Mouse (Mus musculus) liver, postnatal 0 days (tissue): ENCODE results near the gene Dnaaf3. TPM values are rescaled to one million over a fixed set of nuclear protein-coding genes. Genes with fewer than 3 reads are reported as not detected.
"Not testable (repeated sequence)": the region's sequence is repeated elsewhere in the genome, so short reads cannot be mapped to it uniquely, and the experiment has no call there.

Experiments used
- ATAC-seq: fragments of 200-750 bp; cut with Nextera tagmentation; 2 replicates; pipeline ENCODE4 v1.8.0; 2017; ENCODE audit warnings: mild to moderate bottlenecking, moderate library complexity
- DNase-seq: peaks from one replicate; pipeline ENCODE4 v3.0.0-alpha.2; 2016
- H3K27ac ChIP-seq: fragments of 300-500 bp; sonication (generic); 2 replicates; pipeline ENCODE4 v1.5.1; 2014; ENCODE audit warnings: antibody characterized with exemption, moderate library complexity, mild to moderate bottlenecking, low read depth
- H3K27me3 ChIP-seq: fragments of 300-500 bp; sonication (generic); 2 replicates; pipeline ENCODE4 v1.6.1; 2014; ENCODE audit warnings: low read length, control low read depth, mixed read lengths; ENCODE audit not compliant: insufficient read depth
- H3K36me3 ChIP-seq: fragments of 300-500 bp; sonication (generic); replicated peaks from 2 replicates; pipeline ENCODE4 v1.6.1; 2014; ENCODE audit warnings: mild to moderate bottlenecking, control low read depth, low read length, moderate library complexity, mixed read lengths; ENCODE audit not compliant: insufficient read depth
- H3K4me1 ChIP-seq: fragments of 300-500 bp; sonication (generic); 2 replicates; pipeline ENCODE4 v1.6.1; 2014; ENCODE audit warnings: antibody characterized with exemption, mild to moderate bottlenecking, control low read depth; ENCODE audit not compliant: insufficient read depth
- H3K4me2 ChIP-seq: fragments of 300-500 bp; sonication (generic); 2 replicates; pipeline ENCODE4 v1.6.1; 2014; ENCODE audit warnings: low read depth, mild to moderate bottlenecking, low read length, moderate library complexity, mixed read lengths
- H3K4me3 ChIP-seq: fragments of 300-500 bp; sonication (generic); 2 replicates; pipeline ENCODE4 v1.5.1; 2014; ENCODE audit warnings: low read depth, low read length
- H3K9ac ChIP-seq: fragments of 300-500 bp; sonication (generic); replicated peaks from 2 replicates; pipeline ENCODE4 v1.6.1; 2014; ENCODE audit warnings: mild to moderate bottlenecking, moderate library complexity
- H3K9me3 ChIP-seq: fragments of 300-500 bp; sonication (generic); 2 replicates; pipeline ENCODE4 v1.6.1; 2016; ENCODE audit warnings: mild to moderate bottlenecking, control low read depth, low read length, mixed read lengths
- CTCF ChIP-seq: sonication (generic); IDR thresholded peaks from 2 replicates; pipeline ENCODE4 v1.5.1; 2016; ENCODE audit warnings: antibody characterized with exemption, low read depth
- EP300 ChIP-seq: IDR thresholded peaks from 2 replicates; pipeline ENCODE4 v1.6.1; 2016; ENCODE audit warnings: antibody characterized with exemption, low read depth, mild to moderate bottlenecking
- WGBS: fragments of 180-500 bp; shearing (Covaris S2); extraction: QIAGEN DNeasy Blood & Tissue Kit; methylation state at CpG from one replicate; pipeline ENCODE4 v1.1.7; 2014; ENCODE audit not compliant: insufficient replicate concordance; 5-methylcytosine and 5-hydroxymethylcytosine counted together
- polyA plus RNA-seq: library from polyadenylated mRNA; unstranded; fragments of >200 nt; fragmentation: Nextera tagmentation; extraction: Ambion mirVana; gene quantifications from 2 replicates; pipeline ENCODE4 v1.2.1, GENCODE M21; 2015

Gene Dnaaf3
- polyA plus RNA-seq, 1 experiment from 2014 or later = 0.05 TPM

- no peak for TF ChIP-seq EP300
- TF ChIP-seq CTCF = no peak
- no peak overlapping the region for H3K9ac ChIP-seq
- no peak overlapping the region for H3K4me2 ChIP-seq
- peaks cover under 1% of the 10 kb centered on the region; the same call in 1 of the 2 replicates for H3K27me3 ChIP-seq
- H3K4me3 ChIP-seq = no peak overlapping the region
- no peaks in the 10 kb centered on the region for H3K36me3 ChIP-seq
- no peaks in the 10 kb centered on the region for H3K9me3 ChIP-seq
- no peak for DNase-seq
- no peak for ATAC-seq
- whole genome bisulfite sequencing = 48% methylated on average over 4 of the region's 4 CpGs
- no peak overlapping the region for H3K27ac ChIP-seq
- peaks cover under 1% of the 10 kb centered on the region; the same call in 1 of the 2 replicates for H3K4me1 ChIP-seq
Measured at GRCm38 (mm10) chr7:4537181-4537580, 4.9 kb upstream of the Dnaaf3 start.

GRCm38 (mm10) chr7:4536369-4536768, 4.1 kb upstream of the Dnaaf3 start:
- H3K27ac ChIP-seq = no peak overlapping the region
- peaks cover 9% of the 10 kb centered on the region for H3K27me3 ChIP-seq
- no peak overlapping the region for H3K4me3 ChIP-seq
- H3K9me3 ChIP-seq = no peaks in the 10 kb centered on the region
- H3K9ac ChIP-seq = no peak overlapping the region
- DNase-seq (no peak), ATAC-seq (no peak)
- no peaks in the 10 kb centered on the region for H3K36me3 ChIP-seq
- H3K4me2 ChIP-seq = no peak overlapping the region
- 82% methylated on average over 4 of the region's 4 CpGs for WGBS
- H3K4me1 ChIP-seq = peaks cover 2% of the 10 kb centered on the region; the same call in 1 of the 2 replicates
- no peak for TF ChIP-seq CTCF
- no peak for TF ChIP-seq EP300

- not testable (repeated sequence) for ATAC-seq, DNase-seq, H3K27ac ChIP-seq, H3K9ac ChIP-seq, H3K4me2 ChIP-seq, H3K4me1 ChIP-seq, H3K36me3 ChIP-seq, H3K9me3 ChIP-seq, H3K4me3 ChIP-seq, H3K27me3 ChIP-seq
- WGBS = 49% methylated on average over 6 of the region's 8 CpGs
Measured at GRCm38 (mm10) chr7:4530166-4530565, 2.1 kb downstream of the Dnaaf3 start.

GRCm38 (mm10) chr7:4527302-4527689, 5.0 kb downstream of the Dnaaf3 start:
- Histone ChIP-seq H3K4me1 (peaks cover 10% of the 10 kb centered on the region; the same call in 1 of the 2 replicates), H3K4me3 (no peak overlapping the region), H3K4me2 (peak overlapping the region; percentile 64), H3K9me3 (no peaks in the 10 kb centered on the region), H3K36me3 (no peaks in the 10 kb centered on the region), H3K9ac (no peak overlapping the region), H3K27ac (no peak overlapping the region), H3K27me3 (peaks cover 9% of the 10 kb centered on the region)
- DNase-seq = no peak
- no peak for ATAC-seq
- 56% methylated on average over 18 of the region's 18 CpGs for WGBS
- TF ChIP-seq EP300 (no peak), CTCF (no peak)

GRCm38 (mm10) chr7:4526341-4527301, 5.6 kb downstream of the Dnaaf3 start:
- ATAC-seq (peak; percentile 90), DNase-seq (peak; percentile 82)
- Histone ChIP-seq H3K4me3 (peak overlapping the region; percentile 31), H3K4me1 (peaks cover 8% of the 10 kb centered on the region; the same call in 1 of the 2 replicates), H3K9me3 (no peaks in the 10 kb centered on the region), H3K27ac (no peak overlapping the region; the same call in 1 of the 2 replicates), H3K4me2 (peak overlapping the region; percentile 64), H3K27me3 (peaks cover 5% of the 10 kb centered on the region), H3K36me3 (no peaks in the 10 kb centered on the region), H3K9ac (peak overlapping the region; percentile 50; the same call in 1 of the 2 replicates)
- TF ChIP-seq CTCF (peak; percentile 81), EP300 (peak; percentile 41; the same call in 1 of the 2 replicates)
- WGBS = 21% methylated on average over 40 of the region's 40 CpGs

- H3K4me3 ChIP-seq, H3K27ac ChIP-seq, H3K36me3 ChIP-seq, H3K9ac ChIP-seq, H3K4me2 ChIP-seq, H3K9me3 ChIP-seq: not testable (repeated sequence)
- peaks cover 14% of the 10 kb centered on the region for H3K4me1 ChIP-seq
- DNase-seq (peak; percentile 71), ATAC-seq (peak; percentile 59)
- WGBS = 55% methylated on average over 15 of the region's 15 CpGs
- H3K27me3 ChIP-seq = peaks cover 16% of the 10 kb centered on the region
- TF ChIP-seq CTCF = peak; percentile 83
Measured at GRCm38 (mm10) chr7:4524212-4524922, 7.9 kb downstream of the Dnaaf3 start, which contains the start of gene Tnni3. Tnni3 (minus strand) TSS chr7:4524229.
